ENCODE assay signal across 8 mouse cellular contexts in genomic region chr11:96463986-96464715, GRCm38 (mm10). TPM values are rescaled to one million over a fixed set of nuclear protein-coding genes. Genes with fewer than 3 reads are reported as not detected.
DNase-seq lines count a peak whose midpoint lies in the region; ATAC-seq and TF ChIP-seq lines count a peak whose summit lies in the region.

Gene Skap1, plus strand, starts transcription at chr11:96464593.

- no peak for ATAC-seq in forebrain, postnatal 0 days
- no peak for ATAC-seq in liver, embryonic 13.5 days (ENCODE audit: low read depth)
- no peak for ATAC-seq in stomach, postnatal 0 days (ENCODE audit: low FRiP score, low TSS enrichment)

- no peaks in the 10 kb centered on the region for H3K27me3 ChIP-seq in forebrain, postnatal 0 days (ENCODE audit: insufficient read depth, low read length)
- H3K27me3 ChIP-seq in liver, embryonic 13.5 days = peaks cover 70% of the 10 kb centered on the region
- H3K27me3 ChIP-seq in stomach, postnatal 0 days (ENCODE audit: control insufficient read depth, insufficient read depth, low read length) = no peaks in the 10 kb centered on the region

- no peaks in the 10 kb centered on the region for H3K36me3 ChIP-seq in ES-E14 (ENCODE audit: control insufficient read depth, insufficient read depth, low read length, poor library complexity, severe bottlenecking)
- H3K36me3 ChIP-seq in forebrain, postnatal 0 days (ENCODE audit: insufficient read depth) = no peaks in the 10 kb centered on the region
- H3K36me3 ChIP-seq in liver, embryonic 13.5 days = no peaks in the 10 kb centered on the region
- H3K36me3 ChIP-seq in stomach, postnatal 0 days (ENCODE audit: control insufficient read depth, insufficient read depth, low read length) = no peaks in the 10 kb centered on the region

- peak within 1 kb of the TSS; percentile 60 for H3K4me2 ChIP-seq in forebrain, postnatal 0 days (ENCODE audit: low read depth)
- H3K4me2 ChIP-seq in liver, embryonic 13.5 days = peak within 1 kb of the TSS; percentile 53
- H3K4me2 ChIP-seq in stomach, postnatal 0 days (replicated peaks; ENCODE audit: low read depth) = peak within 1 kb of the TSS; percentile 54

- H3K9me3 ChIP-seq in ES-E14 (ENCODE audit: control insufficient read depth, insufficient read depth, low read depth, low read length) = no peaks in the 10 kb centered on the region
- no peaks in the 10 kb centered on the region for H3K9me3 ChIP-seq in forebrain, postnatal 0 days (ENCODE audit: low read length)
- no peaks in the 10 kb centered on the region for H3K9me3 ChIP-seq in liver, embryonic 13.5 days (replicated peaks)
- no peaks in the 10 kb centered on the region for H3K9me3 ChIP-seq in stomach, postnatal 0 days (ENCODE audit: control insufficient read depth, low read length)

- peak within 1 kb of the TSS; percentile 49 to 76 for H3K4me3 ChIP-seq in ES-E14 (ENCODE audit: insufficient read depth in 1 of 2, low read depth in 1 of 2, low read length in 2 of 2, poor library complexity in 1 of 2, severe bottlenecking in 1 of 2)
- peak within 1 kb of the TSS; percentile 32 for H3K4me3 ChIP-seq in forebrain, postnatal 0 days (ENCODE audit: low read depth, low read length)
- peak within 1 kb of the TSS; percentile 35 for H3K4me3 ChIP-seq in liver, embryonic 13.5 days (replicated peaks)
- peak within 1 kb of the TSS; percentile 28 for H3K4me3 ChIP-seq in stomach, postnatal 0 days (ENCODE audit: low read depth, low read length)

- no peak within 1 kb of the TSS for H3K27ac ChIP-seq in ES-E14 (ENCODE audit: insufficient read depth, low read depth, low read length, poor library complexity, severe bottlenecking)
- no peak within 1 kb of the TSS for H3K27ac ChIP-seq in forebrain, postnatal 0 days (ENCODE audit: low read depth, low read length)
- no peak within 1 kb of the TSS for H3K27ac ChIP-seq in liver, embryonic 13.5 days
- H3K27ac ChIP-seq in stomach, postnatal 0 days (replicated peaks) = no peak within 1 kb of the TSS

- TF ChIP-seq EP300 in stomach, postnatal 0 days (optimal IDR thresholded peaks at IDR 0.05) = no peak

- no peak within 1 kb of the TSS; the same call in 1 of the 2 replicates for H3K9ac ChIP-seq in ES-E14 (ENCODE audit: insufficient read depth, low read depth, low read length, poor library complexity, severe bottlenecking)
- H3K9ac ChIP-seq in forebrain, postnatal 0 days = peak within 1 kb of the TSS; percentile 35; the same call in 1 of the 2 replicates
- no peak within 1 kb of the TSS for H3K9ac ChIP-seq in liver, embryonic 13.5 days
- H3K9ac ChIP-seq in stomach, postnatal 0 days (ENCODE audit: low read length) = no peak within 1 kb of the TSS

- in situ Hi-C loops in ES-E14 (cut with MboI; ENCODE audit: low sequenced_read_pairs in 2 of 2, unreplicated experiment in 2 of 2) = no loop called here

- peak; percentile 76 for DNase-seq in heart, adult 11 months
- DNase-seq in heart, adult 9 months (ENCODE audit: low spot score in 2 of 2) = no peak
- DNase-seq in ES-E14 (ENCODE audit: low read depth, low spot score) = no peak
- peak; percentile 30 for DNase-seq in forebrain, postnatal 0 days
- DNase-seq in liver, embryonic 13.5 days = no peak
- DNase-seq in stomach, postnatal 0 days (ENCODE audit: low spot score) = no peak
- no peak for DNase-seq in urinary bladder, postnatal 4 days (ENCODE audit: low spot score in 2 of 2)
- no peak for DNase-seq in frontal cortex, adult 2 months (ENCODE audit: extremely low spot score in 1 of 2, low spot score in 1 of 2)

- peaks cover 0 to 3% of the 10 kb centered on the region in 2 experiments; a peak in 1 of 4 replicates for H3K4me1 ChIP-seq in ES-E14 (ENCODE audit: control insufficient read depth in 2 of 2, insufficient read depth in 2 of 2, low read length in 2 of 2, poor library complexity in 1 of 2)
- H3K4me1 ChIP-seq in forebrain, postnatal 0 days (ENCODE audit: insufficient read depth) = peaks cover 24% of the 10 kb centered on the region
- H3K4me1 ChIP-seq in liver, embryonic 13.5 days (replicated peaks) = peaks cover 8% of the 10 kb centered on the region
- no peaks in the 10 kb centered on the region for H3K4me1 ChIP-seq in stomach, postnatal 0 days (replicated peaks; ENCODE audit: control insufficient read depth, insufficient read depth)

- peak; percentile 18; the same call in 1 of the 2 replicates for TF ChIP-seq CTCF in forebrain, postnatal 0 days (IDR thresholded peaks at IDR 0.05; ENCODE audit: low read depth)
- TF ChIP-seq CTCF in stomach, postnatal 0 days (IDR thresholded peaks at IDR 0.05; ENCODE audit: low read depth) = no peak

- 6% methylated on average over 40 of the region's 42 CpGs for WGBS in forebrain, postnatal 0 days
- 9% methylated on average over 37 of the region's 42 CpGs for WGBS in liver, embryonic 13.5 days (ENCODE audit: insufficient replicate concordance)
- WGBS in stomach, postnatal 0 days = 12% methylated on average over 28 of the region's 42 CpGs

TF ChIP-seq in ES-E14, 5 proteins besides CTCF, POLR2A, EP300 and RAD21:
- TF ChIP-seq MAFK (IDR thresholded peaks at IDR 0.05; ENCODE audit: insufficient read depth, low read depth, low read length) (no peak), HCFC1 (IDR thresholded peaks at IDR 0.05; ENCODE audit: borderline replicate concordance, insufficient read depth, low read length) (no peak), CHD2 (IDR thresholded peaks at IDR 0.05; ENCODE audit: low read depth, low read length) (no peak), ZC3H11A (IDR thresholded peaks at IDR 0.05; ENCODE audit: borderline replicate concordance, low read depth, low read length) (no peak), ZNF384 (IDR thresholded peaks at IDR 0.05; ENCODE audit: low read depth, low read length) (no peak)

RNA-seq across cellular contexts. Expression of gene Skap1, which starts in this region (rescaled TPM):
- total RNA-seq in ES-E14 (2012; rRNA removed) = 0.37 and 0.40 TPM in 2 replicates
- 1.6 and 3.2 TPM in 2 replicates for total RNA-seq in forebrain, postnatal 0 days (2014; rRNA removed)
- 2.7 and 3.7 TPM in 2 replicates for polyA plus RNA-seq in forebrain, postnatal 0 days (2015; fragmentation: Nextera tagmentation; extraction: Ambion mirVana)
- polyA plus RNA-seq in liver, embryonic 13.5 days (2015; fragmentation: Nextera tagmentation; extraction: Ambion mirVana) = 0.22 and 0.29 TPM in 2 replicates
- polyA plus RNA-seq in stomach, postnatal 0 days (2015; fragmentation: Nextera tagmentation; extraction: Ambion mirVana) = 0.45 and 0.56 TPM in 2 replicates
- polyA plus RNA-seq in frontal cortex, adult 2 months (2012; rRNA removed) = 2.3 and 3.1 TPM in 2 replicates

Comparison
In these comparisons a context has a peak if more than half of its experiments do, and no peak if none do; other contexts are left out.
1. DNase-seq: peak in heart, adult 11 months (single experiment) and forebrain, postnatal 0 days (single experiment); none in heart, adult 9 months (0 of 2), ES-E14 (single experiment), liver, embryonic 13.5 days (single experiment), stomach, postnatal 0 days (single experiment), urinary bladder, postnatal 4 days (0 of 2) and frontal cortex, adult 2 months (0 of 2).
2. Peak in every context shown above with its lines, with median percentiles within 50 percentile points of each other: H3K4me3 ChIP-seq and H3K4me2 ChIP-seq.